Mouse (Mus musculus) CH12.LX (cell line): ENCODE measurements around the gene H2-Q2. TPM values are rescaled to one million over a fixed set of nuclear protein-coding genes. Genes with fewer than 3 reads are reported as not detected.
"Not testable (repeated sequence)": the region's sequence is repeated elsewhere in the genome, so short reads cannot be mapped to it uniquely, and the experiment has no call there.

ENCODE experiments used
- DNase-seq: peaks from one replicate; pipeline ENCODE4 v3.0.0-alpha.2; 2013; ENCODE audit errors: extremely low read depth
- H3K27ac ChIP-seq: 2 replicates; pipeline ENCODE4 v1.5.1; 2012; ENCODE audit warnings: low read depth, mild to moderate bottlenecking, control low read depth, moderate library complexity; ENCODE audit not compliant: insufficient read depth
- H3K27me3 ChIP-seq: replicated peaks from 2 replicates; pipeline ENCODE3; 2012; ENCODE audit warnings: inconsistent platforms
- H3K36me3 ChIP-seq, 2 experiments: replicated peaks in 1 of 2; 2 replicates each; pipeline versions ENCODE3 to v1.6.1; 2012; ENCODE audit warnings: inconsistent platforms in 1 of 2, low read length in 1 of 2, mild to moderate bottlenecking in 1 of 2, mixed read lengths in 1 of 2, moderate library complexity in 1 of 2; ENCODE audit not compliant: control insufficient read depth in 1 of 2, insufficient read depth in 1 of 2
- H3K4me1 ChIP-seq, 2 experiments: 2 replicates each; pipeline ENCODE4 v1.6.1; 2012; ENCODE audit warnings: inconsistent platforms in 1 of 2, moderate library complexity in 1 of 2; ENCODE audit not compliant: insufficient read depth in 2 of 2, control insufficient read depth in 1 of 2
- H3K4me2 ChIP-seq: 2 replicates; pipeline ENCODE4 v1.6.1; 2012; ENCODE audit warnings: low read depth, mild to moderate bottlenecking, control low read depth; ENCODE audit not compliant: poor library complexity, insufficient read depth, severe bottlenecking
- H3K4me3 ChIP-seq, 3 experiments: fragments of 150-350 bp in 1 of 3; sonication (generic) in 1 of 3; replicated peaks in 1 of 3; 2 replicates each; pipeline versions ENCODE3 to v1.5.1; 2011 to 2012; ENCODE audit warnings: low read depth in 2 of 3, low read length in 2 of 3, mild to moderate bottlenecking in 2 of 3, moderate library complexity in 2 of 3, control low read depth in 1 of 3, improper control_type of control experiment in 1 of 3, inconsistent platforms in 1 of 3, mixed read lengths in 1 of 3; ENCODE audit not compliant: poor library complexity in 1 of 3
- H3K79me2 ChIP-seq: replicated peaks from 2 replicates; pipeline ENCODE4 v1.6.1; 2012; ENCODE audit warnings: mild to moderate bottlenecking, moderate library complexity; ENCODE audit not compliant: control insufficient read depth, poor library complexity, insufficient read depth, severe bottlenecking; ENCODE audit errors: extremely low read depth
- H3K9ac ChIP-seq: 2 replicates; pipeline ENCODE4 v1.6.1; 2012; ENCODE audit warnings: low read depth, mild to moderate bottlenecking, control low read depth, moderate library complexity; ENCODE audit not compliant: insufficient read depth
- H3K9me3 ChIP-seq: replicated peaks from 2 replicates; pipeline ENCODE3; 2012; ENCODE audit warnings: low read length, inconsistent platforms, mixed read lengths
- CHD1 ChIP-seq: IDR thresholded peaks from 2 replicates; pipeline ENCODE4 v1.6.1; 2012; ENCODE audit warnings: low read depth, low read length, improper control_type of control experiment, inconsistent platforms
- CTCF ChIP-seq, 2 experiments: IDR thresholded peaks in 1 of 2; conservative IDR thresholded peaks in 1 of 2; 2 replicates each; pipeline ENCODE4 v1.5.1; 2011 to 2012; ENCODE audit warnings: low read depth in 2 of 2, low read length in 2 of 2, improper control_type of control experiment in 1 of 2, inconsistent platforms in 1 of 2, mild to moderate bottlenecking in 1 of 2, moderate library complexity in 1 of 2
- E2F4 ChIP-seq: IDR thresholded peaks from 2 replicates; pipeline ENCODE4 v1.6.1; 2011; ENCODE audit warnings: low read depth, low read length, improper control_type of control experiment; ENCODE audit not compliant: insufficient replicate concordance
- ELF1 ChIP-seq: IDR thresholded peaks from 2 replicates; pipeline ENCODE4 v1.6.1; 2014; ENCODE audit warnings: low read depth, mild to moderate bottlenecking, inconsistent platforms, low read length, improper control_type of control experiment
- ETS1 ChIP-seq: conservative IDR thresholded peaks from 2 replicates; pipeline ENCODE4 v1.6.1; 2012; ENCODE audit warnings: low read depth, mild to moderate bottlenecking, inconsistent platforms, low read length, improper control_type of control experiment, moderate library complexity
- GABPA ChIP-seq: IDR thresholded peaks from 2 replicates; pipeline ENCODE4 v1.6.1; 2012; ENCODE audit warnings: low read depth, low read length, improper control_type of control experiment, inconsistent platforms; ENCODE audit not compliant: insufficient replicate concordance
- JUND ChIP-seq: conservative IDR thresholded peaks from 2 replicates; pipeline ENCODE4 v1.6.1; 2011; ENCODE audit warnings: low read depth, low read length, improper control_type of control experiment
- MAX ChIP-seq: IDR thresholded peaks from 2 replicates; pipeline ENCODE4 v1.6.1; 2011; ENCODE audit warnings: low read length, improper control_type of control experiment
- MEF2A ChIP-seq: IDR thresholded peaks from 2 replicates; pipeline ENCODE4 v1.6.1; 2014; ENCODE audit warnings: low read depth, mild to moderate bottlenecking, inconsistent platforms, low read length, improper control_type of control experiment, borderline replicate concordance
- NELFE ChIP-seq: IDR thresholded peaks from 2 replicates; pipeline ENCODE4 v1.6.1; 2011; ENCODE audit warnings: low read depth, low read length, improper control_type of control experiment
- PAX5 ChIP-seq: IDR thresholded peaks from 2 replicates; pipeline ENCODE4 v1.6.1; 2012; ENCODE audit warnings: low read length, inconsistent platforms, mixed read lengths
- POLR2AphosphoS2 ChIP-seq: IDR thresholded peaks from 2 replicates; pipeline ENCODE4 v1.6.1; 2011; ENCODE audit warnings: low read depth, low read length, improper control_type of control experiment
- SIN3A ChIP-seq: IDR thresholded peaks from 2 replicates; pipeline ENCODE4 v1.6.1; 2012; ENCODE audit warnings: low read length, improper control_type of control experiment, inconsistent platforms
- TCF12 ChIP-seq: IDR thresholded peaks from 2 replicates; pipeline ENCODE4 v1.6.1; 2014; ENCODE audit warnings: low read depth, mild to moderate bottlenecking, inconsistent platforms, low read length, improper control_type of control experiment
- ZC3H11A ChIP-seq: IDR thresholded peaks from 2 replicates; pipeline ENCODE4 v1.6.1; 2012; ENCODE audit warnings: low read depth, mild to moderate bottlenecking, inconsistent platforms, low read length, improper control_type of control experiment
- ZKSCAN1 ChIP-seq: IDR thresholded peaks from 2 replicates; pipeline ENCODE4 v1.6.1; 2012; ENCODE audit warnings: low read depth, inconsistent platforms, low read length, improper control_type of control experiment, borderline replicate concordance
- dilution Hi-C: fragments of 300-500 bp; cut with MboI; formaldehyde crosslinking; loops from 2 replicates; pipeline ENCODE4 v1.14.3; 2020; ENCODE audit warnings: low sequenced_read_pairs; ENCODE audit not compliant: extremely low pct_unique_long_range_greater_than_20kb, extremely low pct_ligation_motif_present
- in situ Hi-C: fragments of 300-500 bp; cut with MboI; formaldehyde crosslinking; loops from 3 replicates; pipeline ENCODE4 v1.14.3; 2019; ENCODE audit warnings: low sequenced_read_pairs, low pct_ligation_motif_present, low pct_unique_long_range_greater_than_20kb, mixed read lengths
- polyA plus RNA-seq: library from polyadenylated mRNA; unstranded; fragments of >175 nt; gene quantifications from 2 replicates; pipeline ENCODE4 v1.2.1, GENCODE M21; 2012; ENCODE audit warnings: low read depth; ENCODE audit not compliant: insufficient read length
- total RNA-seq, 2 experiments: library from RNA; depleted of rRNA; stranded (reverse); fragments of 300-350 nt in 1 of 2; fragments of >200 nt in 1 of 2; gene quantifications; 2 replicates each; pipeline ENCODE4 v1.2.3; 2012 to 2014

The H2-Q2 gene
- total and polyA plus RNA-seq, 3 experiments, result 0.47 to 21.6 TPM; not detected in 1

- peak; percentile 46; the same call in 1 of the 2 replicates for TF ChIP-seq E2F4
- no peak for TF ChIP-seq CTCF (conservative IDR thresholded peaks at IDR 0.05 in 1 of 2, IDR thresholded peaks at IDR 0.05 in 1 of 2; ENCODE audit: low read depth in 2 of 2, low read length in 2 of 2)
- peak; percentile 77 for TF ChIP-seq MEF2A
- TF ChIP-seq ETS1, result peak; percentile 76
- no peak for TF ChIP-seq ZKSCAN1
- no peak for TF ChIP-seq PAX5
- no peak for TF ChIP-seq GABPA
Measured at GRCm38 (mm10) chr17:35379369-35379728, 37.3 kb downstream of the H2-Q2 start, which contains the start of gene H2-Q4 (continued).

GRCm38 (mm10) chr17:35379729-35380451, 37.8 kb downstream of the H2-Q2 start:
- Histone ChIP-seq H3K36me3 (peaks cover 22 to 32% of the 10 kb centered on the region in 2 experiments), H3K4me2 (peak overlapping the region; percentile 31), H3K27me3 (no peaks in the 10 kb centered on the region), H3K27ac (peak overlapping the region; percentile 48), H3K9me3 (no peaks in the 10 kb centered on the region), H3K9ac (peak overlapping the region; percentile 94), H3K4me1 (peaks cover 8 to 23% of the 10 kb centered on the region in 2 experiments), H3K4me3 (peak overlapping the region; percentile 75 to 89 (median 88)), H3K79me2 (peaks cover 10% of the 10 kb centered on the region)
- in situ Hi-C loops, result loop anchor here (10.0 kb wide), 1 partner anchor 1385 kb away; no protein-coding TSS in a partner anchor
- DNase-seq, result peak; percentile 58
- TF ChIP-seq POLR2AphosphoS2 (peak; percentile 76; the same call in 1 of the 2 replicates), ZC3H11A (no peak), CHD1 (peak; percentile 92), MAX (0 out of 2 replicates have a peak, but pooled peaks have one; percentile 5), ELF1 (0 out of 2 replicates have a peak, but pooled peaks have one; percentile 17), NELFE (peak; percentile 29), SIN3A (peak; percentile 31; the same call in 1 of the 2 replicates), TCF12 (0 out of 2 replicates have a peak, but pooled peaks have one; percentile 45), JUND (no peak)
- dilution Hi-C loops, result no loop called here

- H3K4me2 ChIP-seq, H3K4me3 ChIP-seq, H3K9ac ChIP-seq, H3K9me3 ChIP-seq, H3K27me3 ChIP-seq, H3K27ac ChIP-seq, H3K4me1 ChIP-seq, H3K79me2 ChIP-seq, dilution Hi-C loops, H3K36me3 ChIP-seq, DNase-seq: not testable (repeated sequence)
- in situ Hi-C loops, result loop anchor here (10.0 kb wide), 1 partner anchor 1395 kb away; no protein-coding TSS in a partner anchor
Measured at GRCm38 (mm10) chr17:35389796-35390195, 47.8 kb downstream of the H2-Q2 start.

GRCm38 (mm10) chr17:35392671-35393070, 50.6 kb downstream of the H2-Q2 start:
- H3K36me3 ChIP-seq, H3K27me3 ChIP-seq, in situ Hi-C loops, H3K4me2 ChIP-seq, H3K4me1 ChIP-seq, DNase-seq, H3K4me3 ChIP-seq, H3K9ac ChIP-seq, dilution Hi-C loops, H3K9me3 ChIP-seq, H3K27ac ChIP-seq: not testable (repeated sequence)
- H3K79me2 ChIP-seq, result peaks cover 12% of the 10 kb centered on the region
